Mouse (Mus musculus) hindbrain, embryonic 14.5 days (tissue): ENCODE results near the gene Numb. TPM values are rescaled to one million over a fixed set of nuclear protein-coding genes. Genes with fewer than 3 reads are reported as not detected.

Source experiments
- ATAC-seq: fragments of 200-750 bp; cut with Nextera tagmentation; 2 replicates; pipeline ENCODE4 v1.8.0; 2017; ENCODE audit warnings: moderate number of reproducible peaks, mild to moderate bottlenecking, moderate TSS enrichment, moderate library complexity; ENCODE audit not compliant: low FRiP score
- DNase-seq: peaks from one replicate; pipeline ENCODE4 v3.0.0-alpha.2; 2015; ENCODE audit warnings: low spot score
- H3K27ac ChIP-seq: fragments of 300-500 bp; sonication (generic); 2 replicates; pipeline ENCODE4 v1.5.1; 2014; ENCODE audit warnings: mild to moderate bottlenecking, moderate library complexity
- H3K27me3 ChIP-seq: fragments of 300-500 bp; sonication (generic); 2 replicates; pipeline ENCODE4 v1.6.1; 2014; ENCODE audit warnings: mild to moderate bottlenecking, low read length, mixed read lengths; ENCODE audit not compliant: control insufficient read depth, insufficient read depth
- H3K36me3 ChIP-seq: fragments of 300-500 bp; sonication (generic); replicated peaks from 2 replicates; pipeline ENCODE4 v1.6.1; 2014; ENCODE audit not compliant: control insufficient read depth, insufficient read depth
- H3K4me1 ChIP-seq: fragments of 300-500 bp; sonication (generic); replicated peaks from 2 replicates; pipeline ENCODE4 v1.6.1; 2014; ENCODE audit warnings: antibody characterized with exemption, low read length, mixed read lengths; ENCODE audit not compliant: control insufficient read depth, insufficient read depth
- H3K4me2 ChIP-seq: fragments of 300-500 bp; sonication (generic); replicated peaks from 2 replicates; pipeline ENCODE4 v1.6.1; 2014; ENCODE audit warnings: mild to moderate bottlenecking, moderate library complexity
- H3K4me3 ChIP-seq: fragments of 300-500 bp; sonication (generic); replicated peaks from 2 replicates; pipeline ENCODE4 v1.5.1; 2014; ENCODE audit warnings: mild to moderate bottlenecking, low read length
- H3K9ac ChIP-seq: fragments of 300-500 bp; sonication (generic); 2 replicates; pipeline ENCODE4 v1.6.1; 2014
- H3K9me3 ChIP-seq: fragments of 300-500 bp; sonication (generic); 2 replicates; pipeline ENCODE4 v1.6.1; 2016; ENCODE audit warnings: low read length; ENCODE audit not compliant: control insufficient read depth
- WGBS: fragments of 180-500 bp; shearing (Covaris S2); extraction: QIAGEN DNeasy Blood & Tissue Kit; methylation state at CpG from one replicate; pipeline ENCODE4 v1.1.7; 2014; 5-methylcytosine and 5-hydroxymethylcytosine counted together
- polyA plus RNA-seq: library from polyadenylated mRNA; unstranded; fragments of >200 nt; fragmentation: Nextera tagmentation; extraction: Ambion mirVana; gene quantifications from 2 replicates; pipeline ENCODE4 v1.2.1, GENCODE M21; 2014

The Numb gene
- polyA plus RNA-seq, 1 experiment from 2014 or later = 16.0 TPM

GRCm38 (mm10) chr12:83847877-83848276 is 73.9 kb downstream of the Numb start:
- no peak overlapping the region for H3K27ac ChIP-seq
- 98% methylated on average over 2 of the region's 2 CpGs for WGBS
- H3K4me1 ChIP-seq = no peaks in the 10 kb centered on the region
- DNase-seq (no peak), ATAC-seq (no peak)
- no peak overlapping the region for H3K9ac ChIP-seq
- no peak overlapping the region for H3K4me2 ChIP-seq
- no peaks in the 10 kb centered on the region for H3K27me3 ChIP-seq
- H3K9me3 ChIP-seq = no peaks in the 10 kb centered on the region
- no peaks in the 10 kb centered on the region for H3K36me3 ChIP-seq
- no peak overlapping the region for H3K4me3 ChIP-seq

- no peak for DNase-seq
- no peaks in the 10 kb centered on the region for H3K4me1 ChIP-seq
- ATAC-seq = no peak
- H3K27ac ChIP-seq = no peak overlapping the region
- H3K9me3 ChIP-seq = no peaks in the 10 kb centered on the region
- no peaks in the 10 kb centered on the region for H3K27me3 ChIP-seq
- no peak overlapping the region for H3K4me2 ChIP-seq
- H3K4me3 ChIP-seq = no peak overlapping the region
- 98% methylated on average over 3 of the region's 3 CpGs for WGBS
- no peak overlapping the region for H3K9ac ChIP-seq
- H3K36me3 ChIP-seq = peaks cover 27% of the 10 kb centered on the region
These were observed 78.9 kb downstream of the Numb start for GRCm38 (mm10) chr12:83842678-83843440.

DNA sequence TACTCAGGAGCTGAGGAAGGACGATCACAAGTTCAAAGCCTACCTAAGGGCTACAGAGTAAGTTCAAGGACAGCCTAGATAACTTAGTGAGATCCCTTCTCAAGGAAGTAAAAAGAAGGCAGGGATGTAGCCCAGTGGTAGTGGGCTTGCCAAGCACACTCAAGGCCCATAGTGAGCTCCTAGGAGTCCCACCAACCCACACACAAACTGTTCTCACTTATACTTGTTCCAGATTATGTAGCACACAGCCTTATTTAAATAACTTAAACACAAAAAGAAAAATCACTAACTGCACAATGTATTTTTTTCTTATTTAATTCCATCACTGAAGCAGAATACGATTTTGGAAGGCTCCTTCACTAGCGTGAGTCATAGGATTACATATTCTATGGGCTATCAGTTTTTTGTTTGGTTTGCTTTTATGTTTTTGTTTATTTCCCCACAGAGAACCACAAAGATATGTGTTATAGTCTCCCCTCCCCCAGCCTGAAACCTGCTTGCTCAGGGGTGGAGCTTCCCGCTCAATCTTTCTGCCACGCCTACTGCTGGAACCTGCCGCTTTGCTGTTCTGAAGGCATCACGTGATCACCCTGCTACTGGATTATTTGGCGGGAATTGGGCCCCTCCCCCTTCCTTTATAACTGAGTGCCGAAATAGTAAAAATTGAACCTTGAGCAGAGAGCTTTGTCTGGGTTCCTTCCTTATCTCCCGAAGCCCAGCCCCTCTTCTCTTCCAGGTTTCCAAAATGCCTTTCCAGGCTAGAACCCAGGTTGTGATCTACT is 80.1 kb downstream of the Numb start:
- H3K9ac ChIP-seq = no peak overlapping the region
- no peak overlapping the region for H3K4me2 ChIP-seq
- H3K4me1 ChIP-seq = no peaks in the 10 kb centered on the region
- H3K36me3 ChIP-seq = peaks cover 35% of the 10 kb centered on the region
- DNase-seq (no peak), ATAC-seq (no peak)
- H3K4me3 ChIP-seq = no peak overlapping the region
- WGBS = 92% methylated on average over 10 of the region's 10 CpGs
- no peaks in the 10 kb centered on the region for H3K27me3 ChIP-seq
- H3K9me3 ChIP-seq = no peaks in the 10 kb centered on the region
- no peak overlapping the region for H3K27ac ChIP-seq

DNA sequence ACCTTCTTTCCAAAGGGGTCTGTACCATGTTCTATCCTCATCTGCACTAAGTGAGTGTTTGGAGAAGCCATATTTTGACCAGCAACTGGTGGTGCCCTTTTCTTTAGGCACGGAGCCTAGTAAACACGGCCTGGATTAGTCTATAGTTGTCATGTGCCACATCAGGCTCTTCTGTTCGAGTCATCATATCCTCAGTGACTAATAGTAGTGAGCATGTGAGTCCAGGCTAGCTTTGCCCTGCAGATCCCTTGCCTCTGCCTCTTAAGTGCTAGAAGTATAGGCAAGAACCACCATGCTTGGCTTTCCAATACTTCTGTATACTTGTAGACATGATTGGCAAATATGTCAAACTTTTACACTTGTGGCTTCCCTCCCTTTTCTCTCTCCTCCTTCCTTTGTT is 87.8 kb downstream of the Numb start:
- Histone ChIP-seq H3K36me3 (peaks cover 28% of the 10 kb centered on the region; the same call in 1 of the 2 replicates), H3K4me2 (no peak overlapping the region), H3K9ac (no peak overlapping the region), H3K9me3 (no peaks in the 10 kb centered on the region), H3K27me3 (no peaks in the 10 kb centered on the region), H3K4me1 (no peaks in the 10 kb centered on the region), H3K4me3 (no peak overlapping the region), H3K27ac (no peak overlapping the region)
- WGBS = 97% methylated on average over 3 of the region's 3 CpGs
- no peak for DNase-seq
- ATAC-seq = no peak

GRCm38 (mm10) chr12:83830424-83830823 is 91.3 kb downstream of the Numb start:
- Histone ChIP-seq H3K27me3 (no peaks in the 10 kb centered on the region), H3K4me3 (no peak overlapping the region), H3K4me2 (no peak overlapping the region), H3K27ac (no peak overlapping the region), H3K36me3 (0 out of 2 replicates have a peak, but pooled peaks cover 14% of the 10 kb centered on the region), H3K4me1 (no peaks in the 10 kb centered on the region), H3K9ac (no peak overlapping the region), H3K9me3 (no peaks in the 10 kb centered on the region)
- ATAC-seq (no peak), DNase-seq (no peak)
- WGBS = 95% methylated on average over 3 of the region's 3 CpGs

DNA sequence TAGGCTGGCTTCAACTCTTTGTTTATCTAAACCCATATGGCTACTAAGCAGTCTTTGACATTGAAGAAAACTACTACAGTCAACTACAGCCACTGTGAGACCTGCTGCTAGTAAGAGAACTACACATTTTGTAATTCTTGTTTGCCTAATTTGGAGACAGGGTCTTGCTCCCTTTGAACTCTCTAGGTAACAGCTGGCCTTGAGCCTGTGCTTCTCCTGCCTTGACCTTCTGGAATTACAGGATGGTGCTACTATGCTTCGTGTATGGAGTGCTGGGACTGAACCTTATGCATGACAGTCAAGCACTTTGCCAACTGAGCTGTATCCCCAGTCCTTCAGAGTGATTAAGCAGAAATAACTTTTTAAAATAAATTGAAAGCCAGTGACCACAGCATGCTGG is 105.1 kb downstream of the Numb start:
- 83% methylated on average over 1 of the region's 1 CpGs for WGBS

GRCm38 (mm10) chr12:83811901-83812300 is 109.8 kb downstream of the Numb start:
- Histone ChIP-seq H3K9me3 (no peaks in the 10 kb centered on the region), H3K27ac (no peak overlapping the region), H3K36me3 (peaks cover 16% of the 10 kb centered on the region), H3K4me2 (no peak overlapping the region), H3K9ac (no peak overlapping the region), H3K27me3 (no peaks in the 10 kb centered on the region), H3K4me1 (no peaks in the 10 kb centered on the region), H3K4me3 (no peak overlapping the region)
- DNase-seq (no peak), ATAC-seq (no peak)
- WGBS = 97% methylated on average over 3 of the region's 3 CpGs

More for the DNA sequence above, 105.1 kb downstream of the Numb start:
- no peak overlapping the region for H3K4me3 ChIP-seq
- no peaks in the 10 kb centered on the region for H3K4me1 ChIP-seq
- DNase-seq = no peak
- no peak overlapping the region for H3K4me2 ChIP-seq
- H3K9me3 ChIP-seq = no peaks in the 10 kb centered on the region
- no peak overlapping the region for H3K27ac ChIP-seq
- no peak overlapping the region for H3K9ac ChIP-seq
- no peak for ATAC-seq
- no peaks in the 10 kb centered on the region for H3K27me3 ChIP-seq
- H3K36me3 ChIP-seq = no peaks in the 10 kb centered on the region

DNA sequence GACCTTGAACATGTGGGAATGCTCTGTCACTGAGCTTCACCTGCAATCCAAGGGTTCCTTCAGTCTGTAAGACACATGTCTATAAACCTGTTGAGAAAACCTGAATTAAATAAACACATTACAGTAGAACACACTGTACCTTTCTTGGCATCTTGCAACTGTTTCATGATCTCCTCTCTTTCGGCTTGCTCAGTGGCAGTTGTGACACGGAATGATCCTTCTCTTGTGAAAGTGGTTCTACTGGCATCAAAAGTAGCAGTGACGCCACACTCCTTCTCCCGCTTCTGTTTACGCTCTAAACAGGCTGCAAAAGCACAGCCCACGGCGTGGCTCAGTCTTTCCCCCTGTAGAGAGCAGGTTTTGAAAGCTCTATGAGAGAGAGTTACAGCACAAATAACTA is 118.1 kb downstream of the Numb start:
- no peak overlapping the region for H3K27ac ChIP-seq
- H3K4me2 ChIP-seq = no peak overlapping the region
- H3K36me3 ChIP-seq = peaks cover 81% of the 10 kb centered on the region
- no peak overlapping the region for H3K9ac ChIP-seq
- DNase-seq (no peak), ATAC-seq (no peak)
- WGBS = 93% methylated on average over 7 of the region's 7 CpGs
- H3K4me1 ChIP-seq = no peaks in the 10 kb centered on the region
- 0 out of 2 replicates have a peak, but pooled peaks cover 8% of the 10 kb centered on the region for H3K9me3 ChIP-seq
- H3K4me3 ChIP-seq = no peak overlapping the region
- no peaks in the 10 kb centered on the region for H3K27me3 ChIP-seq

- peak; percentile 65; the same call in 1 of the 2 replicates for ATAC-seq
- H3K36me3 ChIP-seq = peaks cover 68% of the 10 kb centered on the region
- no peak overlapping the region for H3K27ac ChIP-seq
- H3K4me1 ChIP-seq = no peaks in the 10 kb centered on the region
- 0 out of 2 replicates have a peak, but pooled peaks cover 3% of the 10 kb centered on the region for H3K9me3 ChIP-seq
- H3K4me3 ChIP-seq = no peak overlapping the region
- no peak overlapping the region for H3K4me2 ChIP-seq
- peak; percentile 50 for DNase-seq
- H3K9ac ChIP-seq = no peak overlapping the region
- H3K27me3 ChIP-seq = no peaks in the 10 kb centered on the region
- 45% methylated on average over 9 of the region's 9 CpGs for WGBS
These were observed 120.8 kb downstream of the Numb start for GRCm38 (mm10) chr12:83800943-83801342.
